Mouse (Mus musculus): ENCODE measurements around the gene Rfxap.
"Not testable (repeated sequence)": the region's sequence is repeated elsewhere in the genome, so short reads cannot be mapped to it uniquely, and the experiment has no call there.

- TF ChIP-seq CTCF (IDR thresholded peaks at IDR 0.05; ENCODE audit: borderline replicate concordance, insufficient read depth, low read length), result peak; percentile 31; the same call in 1 of the 2 replicates
- TF ChIP-seq POLR2A (IDR thresholded peaks at IDR 0.05; ENCODE audit: low read depth, low read length), result not testable (repeated sequence)
Measured at GRCm38 (mm10) chr3:54765521-54765920, 42.1 kb downstream of the Rfxap start.
